Mouse (Mus musculus) neural tube, embryonic 11.5 days (tissue): ENCODE data around the gene Lrif1. TPM values are rescaled to one million over a fixed set of nuclear protein-coding genes. Genes with fewer than 3 reads are reported as not detected.
"Not testable (repeated sequence)": the region's sequence is repeated elsewhere in the genome, so short reads cannot be mapped to it uniquely, and the experiment has no call there.

Experiments
- ATAC-seq: fragments of 200-750 bp; cut with Nextera tagmentation; 2 replicates; pipeline ENCODE4 v1.8.0; 2017; ENCODE audit warnings: moderate number of reproducible peaks, mild to moderate bottlenecking, moderate TSS enrichment, moderate library complexity; ENCODE audit not compliant: insufficient read depth, low FRiP score, low TSS enrichment
- DNase-seq: peaks from one replicate; pipeline ENCODE4 v3.0.0-alpha.2; 2015; ENCODE audit warnings: low spot score
- H3K27ac ChIP-seq: fragments of 300-500 bp; sonication (generic); 2 replicates; pipeline ENCODE4 v1.5.1; 2014; ENCODE audit warnings: low read depth, mild to moderate bottlenecking, low read length
- H3K27me3 ChIP-seq: fragments of 300-500 bp; sonication (generic); 2 replicates; pipeline ENCODE4 v1.6.1; 2014; ENCODE audit warnings: mild to moderate bottlenecking, low read length, mixed read lengths; ENCODE audit not compliant: control insufficient read depth, insufficient read depth
- H3K36me3 ChIP-seq: fragments of 300-500 bp; sonication (generic); 2 replicates; pipeline ENCODE4 v1.6.1; 2014; ENCODE audit warnings: mild to moderate bottlenecking, low read length, moderate library complexity, mixed read lengths; ENCODE audit not compliant: control insufficient read depth, insufficient read depth
- H3K4me1 ChIP-seq: fragments of 300-500 bp; sonication (generic); 2 replicates; pipeline ENCODE4 v1.6.1; 2014; ENCODE audit warnings: low read length, mixed read lengths; ENCODE audit not compliant: control insufficient read depth, insufficient read depth
- H3K4me2 ChIP-seq: fragments of 300-500 bp; sonication (generic); 2 replicates; pipeline ENCODE4 v1.6.1; 2014; ENCODE audit warnings: low read depth, mild to moderate bottlenecking, moderate library complexity
- H3K4me3 ChIP-seq: fragments of 300-500 bp; sonication (generic); 2 replicates; pipeline ENCODE4 v1.5.1; 2014; ENCODE audit warnings: low read depth, low read length
- H3K9ac ChIP-seq: fragments of 300-500 bp; sonication (generic); 2 replicates; pipeline ENCODE4 v1.6.1; 2014; ENCODE audit warnings: mild to moderate bottlenecking, low read length
- H3K9me3 ChIP-seq: fragments of 300-500 bp; sonication (generic); 2 replicates; pipeline ENCODE4 v1.6.1; 2016; ENCODE audit warnings: low read length; ENCODE audit not compliant: control insufficient read depth
- WGBS: fragments of 180-500 bp; shearing (Covaris S2); extraction: QIAGEN DNeasy Blood & Tissue Kit; methylation state at CpG from one replicate; pipeline ENCODE4 v1.1.7; 2014; 5-methylcytosine and 5-hydroxymethylcytosine counted together
- polyA plus RNA-seq: library from polyadenylated mRNA; unstranded; fragments of >200 nt; fragmentation: Nextera tagmentation; extraction: Ambion mirVana; gene quantifications from 2 replicates; pipeline ENCODE4 v1.2.1, GENCODE M21; 2014

Gene Lrif1
- polyA plus RNA-seq, result 16.7 and 17.9 TPM in 2 replicates

- DNase-seq (peak; percentile 88), ATAC-seq (peak; percentile 94)
- Histone ChIP-seq H3K4me3 (peak within 1 kb of the TSS; percentile 48), H3K9ac (peak within 1 kb of the TSS; percentile 76), H3K9me3 (no peaks in the 10 kb centered on the region), H3K36me3 (no peaks in the 10 kb centered on the region), H3K4me2 (peak within 1 kb of the TSS; percentile 59), H3K27ac (peak within 1 kb of the TSS; percentile 70; the same call in 1 of the 2 replicates), H3K4me1 (no peaks in the 10 kb centered on the region), H3K27me3 (no peaks in the 10 kb centered on the region)
- 1% methylated on average over 20 of the region's 20 CpGs for WGBS
These were observed at the start of gene Lrif1 for GRCm38 (mm10) chr3:106684830-106685229. Lrif1 (plus strand) TSS chr3:106684987.

GRCm38 (mm10) chr3:106672811-106673210, 12.0 kb upstream of the Lrif1 start:
- H3K4me3 ChIP-seq, H3K9ac ChIP-seq, H3K4me1 ChIP-seq, H3K4me2 ChIP-seq, ATAC-seq, H3K27me3 ChIP-seq, H3K9me3 ChIP-seq, H3K27ac ChIP-seq, DNase-seq, H3K36me3 ChIP-seq: not testable (repeated sequence)
- 68% methylated on average over 14 of the region's 14 CpGs for WGBS

GRCm38 (mm10) chr3:106685381-106685780, 594 bp downstream of the Lrif1 start:
- ATAC-seq (no peak), DNase-seq (no peak)
- H3K4me2 ChIP-seq, result peak overlapping the region; percentile 59
- H3K27ac ChIP-seq, result no peak overlapping the region
- H3K4me1 ChIP-seq, result no peaks in the 10 kb centered on the region
- H3K9me3 ChIP-seq, result no peaks in the 10 kb centered on the region
- no peaks in the 10 kb centered on the region for H3K36me3 ChIP-seq
- H3K9ac ChIP-seq, result no peak overlapping the region; the same call in 1 of the 2 replicates
- no peaks in the 10 kb centered on the region for H3K27me3 ChIP-seq
- peak overlapping the region; percentile 48 for H3K4me3 ChIP-seq
- WGBS, result 38% methylated on average over 1 of the region's 1 CpGs

- peak overlapping the region; percentile 72 for H3K27ac ChIP-seq
- WGBS, result 2% methylated on average over 31 of the region's 31 CpGs
- H3K4me3 ChIP-seq, result peak overlapping the region; percentile 55
- DNase-seq (peak; percentile 94), ATAC-seq (peak; percentile 99)
- no peaks in the 10 kb centered on the region for H3K4me1 ChIP-seq
- peak overlapping the region; percentile 23 for H3K9ac ChIP-seq
- no peaks in the 10 kb centered on the region for H3K36me3 ChIP-seq
- H3K27me3 ChIP-seq, result no peaks in the 10 kb centered on the region
- H3K4me2 ChIP-seq, result peak overlapping the region; percentile 48
- H3K9me3 ChIP-seq, result no peaks in the 10 kb centered on the region
These were observed 36.7 kb downstream of the Lrif1 start for GRCm38 (mm10) chr3:106721397-106722027.

GRCm38 (mm10) chr3:106722028-106722945, 37.5 kb downstream of the Lrif1 start:
- H3K4me1 ChIP-seq, result no peaks in the 10 kb centered on the region
- WGBS, result 2% methylated on average over 33 of the region's 33 CpGs
- DNase-seq (peak; percentile 85), ATAC-seq (peak; percentile 93)
- H3K4me3 ChIP-seq, result peak overlapping the region; percentile 55
- H3K27me3 ChIP-seq, result no peaks in the 10 kb centered on the region
- peak overlapping the region; percentile 72 for H3K27ac ChIP-seq
- H3K9me3 ChIP-seq, result no peaks in the 10 kb centered on the region
- H3K9ac ChIP-seq, result peak overlapping the region; percentile 23
- peak overlapping the region; percentile 48 for H3K4me2 ChIP-seq
- no peaks in the 10 kb centered on the region for H3K36me3 ChIP-seq

GRCm38 (mm10) chr3:106755898-106756297, 71.1 kb downstream of the Lrif1 start:
- H3K4me2 ChIP-seq, result no peak overlapping the region
- H3K27me3 ChIP-seq, result no peaks in the 10 kb centered on the region
- H3K9ac ChIP-seq, result no peak overlapping the region
- ATAC-seq (no peak), DNase-seq (no peak)
- H3K4me1 ChIP-seq, result no peaks in the 10 kb centered on the region
- no peaks in the 10 kb centered on the region for H3K36me3 ChIP-seq
- H3K27ac ChIP-seq, result no peak overlapping the region
- H3K9me3 ChIP-seq, result no peaks in the 10 kb centered on the region
- WGBS, result 83% methylated on average over 1 of the region's 1 CpGs
- no peak overlapping the region for H3K4me3 ChIP-seq

- DNase-seq (no peak), ATAC-seq (no peak)
- Histone ChIP-seq H3K4me3 (no peak overlapping the region), H3K9me3 (no peaks in the 10 kb centered on the region), H3K27me3 (no peaks in the 10 kb centered on the region), H3K9ac (no peak overlapping the region), H3K27ac (no peak overlapping the region), H3K4me1 (no peaks in the 10 kb centered on the region), H3K36me3 (no peaks in the 10 kb centered on the region), H3K4me2 (no peak overlapping the region)
- 88% methylated on average over 1 of the region's 1 CpGs for WGBS
These were observed 87.0 kb downstream of the Lrif1 start for GRCm38 (mm10) chr3:106771834-106772233.

GRCm38 (mm10) chr3:106785130-106785529, 100.3 kb downstream of the Lrif1 start:
- H3K9ac ChIP-seq, result no peak overlapping the region
- DNase-seq (no peak), ATAC-seq (no peak)
- no peaks in the 10 kb centered on the region for H3K36me3 ChIP-seq
- H3K4me3 ChIP-seq, result no peak overlapping the region
- WGBS, result 78% methylated on average over 3 of the region's 3 CpGs
- no peaks in the 10 kb centered on the region for H3K9me3 ChIP-seq
- no peaks in the 10 kb centered on the region for H3K4me1 ChIP-seq
- no peak overlapping the region for H3K4me2 ChIP-seq
- no peaks in the 10 kb centered on the region for H3K27me3 ChIP-seq
- H3K27ac ChIP-seq, result no peak overlapping the region
